ENCODE assay signal across 12 mouse cellular contexts in the genomic region with DNA sequence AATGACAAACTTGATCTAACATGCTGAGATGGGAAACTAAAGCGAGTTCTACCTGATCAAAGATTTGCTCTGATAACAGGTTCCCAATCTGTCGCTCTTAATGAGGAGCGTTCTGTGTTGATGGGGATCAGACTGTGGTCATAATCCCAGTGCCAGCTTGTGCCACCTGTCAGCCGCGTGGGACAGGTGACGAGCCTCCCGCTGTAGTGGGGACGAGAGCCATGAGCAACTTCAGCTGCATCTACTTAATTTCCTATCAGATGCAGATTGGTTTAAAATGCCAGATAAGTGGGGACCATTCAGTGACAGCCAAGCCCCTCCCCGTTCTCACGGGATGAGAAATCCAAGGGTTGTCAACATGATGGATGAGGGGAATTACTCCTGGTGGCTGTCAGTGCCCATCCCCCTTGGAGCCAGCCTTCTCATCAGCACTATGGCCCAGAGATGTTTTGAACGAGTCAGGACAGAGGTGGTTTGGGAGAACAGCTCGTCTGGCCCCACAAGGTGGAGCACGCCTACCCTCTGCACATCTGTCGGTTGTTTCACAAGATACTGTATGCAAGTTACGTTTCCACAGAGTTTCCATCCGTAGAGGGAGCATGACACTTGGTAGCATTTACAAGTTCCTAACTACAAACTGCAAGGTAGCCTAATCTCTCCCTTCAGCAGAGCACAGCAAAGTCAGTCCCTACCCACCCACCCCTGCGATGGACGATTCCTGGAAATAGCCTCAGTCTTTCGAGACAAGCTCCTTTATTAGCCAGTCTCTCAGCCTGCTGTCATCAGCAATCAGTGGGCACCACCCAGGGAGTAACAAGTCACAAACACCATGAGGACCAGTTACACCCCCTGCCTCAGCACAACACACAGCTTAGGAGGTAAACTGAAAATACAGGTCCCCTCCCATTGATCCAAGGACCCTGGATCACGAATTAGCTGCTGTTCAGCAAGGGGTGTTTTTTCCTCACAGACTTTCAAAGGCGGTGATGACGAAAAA.
DNase-seq lines count a peak whose midpoint lies in the region; ATAC-seq lines count a peak whose summit lies in the region.
"Had no signal": no experiment of that assay in that cellular context is flagged by ENCODE, and none has a peak within 500 bp of the region (broad histone marks: within the 10 kb centered on the region; RNA-seq: fewer than 3 reads in every experiment).

No protein-coding gene starts in this region.

- no peak overlapping the region for H3K27ac ChIP-seq in kidney, embryonic 14.5 days (ENCODE audit: low read depth, low read length)
- no peak overlapping the region for H3K27ac ChIP-seq in kidney, embryonic 16.5 days (ENCODE audit: low read length)
- H3K27ac ChIP-seq in forebrain, embryonic 13.5 days = no peak overlapping the region
- H3K27ac ChIP-seq in neural tube, embryonic 12.5 days = no peak overlapping the region
- H3K27ac ChIP-seq: intestine, embryonic 15.5 days; macrophage had no signal

- H3K9me3 ChIP-seq in kidney, embryonic 14.5 days (ENCODE audit: control insufficient read depth, low read length) = no peaks in the 10 kb centered on the region
- H3K9me3 ChIP-seq in kidney, embryonic 16.5 days (ENCODE audit: low read length) = no peaks in the 10 kb centered on the region
- H3K9me3 ChIP-seq in forebrain, embryonic 13.5 days (replicated peaks) = no peaks in the 10 kb centered on the region
- no peaks in the 10 kb centered on the region for H3K9me3 ChIP-seq in neural tube, embryonic 12.5 days
- H3K9me3 ChIP-seq: intestine, embryonic 15.5 days had no signal

- ATAC-seq in kidney, embryonic 14.5 days (ENCODE audit: low FRiP score, low TSS enrichment) = peak; percentile 58; the same call in 1 of the 2 replicates
- no peak for ATAC-seq in kidney, embryonic 16.5 days (ENCODE audit: low FRiP score, low TSS enrichment)
- peak; percentile 60; the same call in 1 of the 2 replicates for ATAC-seq in forebrain, embryonic 13.5 days
- ATAC-seq in neural tube, embryonic 12.5 days (ENCODE audit: low FRiP score, low read depth) = peak; percentile 64
- ATAC-seq: intestine, embryonic 15.5 days had no signal

- no peaks in the 10 kb centered on the region for H3K27me3 ChIP-seq in kidney, embryonic 14.5 days (ENCODE audit: control insufficient read depth, insufficient read depth, low read length)
- H3K27me3 ChIP-seq in kidney, embryonic 16.5 days (ENCODE audit: insufficient read depth, low read length) = no peaks in the 10 kb centered on the region
- H3K27me3 ChIP-seq in forebrain, embryonic 13.5 days = no peaks in the 10 kb centered on the region
- H3K27me3 ChIP-seq in neural tube, embryonic 12.5 days (replicated peaks) = no peaks in the 10 kb centered on the region
- H3K27me3 ChIP-seq: intestine, embryonic 15.5 days had no signal

- H3K9ac ChIP-seq in kidney, embryonic 14.5 days (ENCODE audit: low read depth, low read length) = no peak overlapping the region
- H3K9ac ChIP-seq in kidney, embryonic 16.5 days (replicated peaks; ENCODE audit: low read length) = no peak overlapping the region
- H3K9ac ChIP-seq in forebrain, embryonic 13.5 days = no peak overlapping the region
- H3K9ac ChIP-seq in neural tube, embryonic 12.5 days = no peak overlapping the region
- H3K9ac ChIP-seq: intestine, embryonic 15.5 days had no signal

- H3K36me3 ChIP-seq in kidney, embryonic 14.5 days (ENCODE audit: control insufficient read depth, insufficient read depth, low read length) = no peaks in the 10 kb centered on the region
- H3K36me3 ChIP-seq in kidney, embryonic 16.5 days (ENCODE audit: insufficient read depth, low read length) = no peaks in the 10 kb centered on the region
- H3K36me3 ChIP-seq in forebrain, embryonic 13.5 days (ENCODE audit: poor library complexity, severe bottlenecking) = no peaks in the 10 kb centered on the region
- no peaks in the 10 kb centered on the region for H3K36me3 ChIP-seq in neural tube, embryonic 12.5 days
- H3K36me3 ChIP-seq: intestine, embryonic 15.5 days had no signal

- peak; percentile 34 to 52 for DNase-seq in cerebellum, postnatal 10 days
- no peak for DNase-seq in cerebellum, postnatal 4 days (ENCODE audit: low spot score in 2 of 2)
- DNase-seq in thymus, postnatal 10 days (ENCODE audit: low spot score in 2 of 2) = no peak
- no peak for DNase-seq in left cerebral cortex, adult 8-10 months (ENCODE audit: low spot score in 2 of 2)
- DNase-seq: cerebellum, postnatal 36 days; thymus, postnatal 4 days had no signal

- no peak overlapping the region for H3K4me2 ChIP-seq in kidney, embryonic 14.5 days (replicated peaks; ENCODE audit: low read depth, low read length)
- H3K4me2 ChIP-seq in kidney, embryonic 16.5 days (replicated peaks; ENCODE audit: low read depth, low read length) = no peak overlapping the region
- H3K4me2 ChIP-seq in forebrain, embryonic 13.5 days = no peak overlapping the region
- H3K4me2 ChIP-seq in neural tube, embryonic 12.5 days (replicated peaks) = 0 out of 2 replicates have a peak overlapping the region, but pooled peaks have one; percentile 22
- H3K4me2 ChIP-seq: intestine, embryonic 15.5 days had no signal

- WGBS in kidney, embryonic 14.5 days = 32% methylated on average over 22 of the region's 22 CpGs
- WGBS in kidney, embryonic 16.5 days = 39% methylated on average over 22 of the region's 22 CpGs
- WGBS in forebrain, embryonic 13.5 days = 60% methylated on average over 22 of the region's 22 CpGs
- WGBS in neural tube, embryonic 12.5 days = 33% methylated on average over 22 of the region's 22 CpGs

- H3K4me3 ChIP-seq in kidney, embryonic 14.5 days (ENCODE audit: low read length) = no peak overlapping the region
- no peak overlapping the region for H3K4me3 ChIP-seq in kidney, embryonic 16.5 days (ENCODE audit: low read length)
- H3K4me3 ChIP-seq in forebrain, embryonic 13.5 days = no peak overlapping the region
- H3K4me3 ChIP-seq in neural tube, embryonic 12.5 days = no peak overlapping the region
- H3K4me3 ChIP-seq: intestine, embryonic 15.5 days had no signal

- H3K4me1 ChIP-seq in kidney, embryonic 14.5 days (ENCODE audit: control insufficient read depth, insufficient read depth, low read length) = peaks cover 9% of the 10 kb centered on the region; the same call in 1 of the 2 replicates
- H3K4me1 ChIP-seq in kidney, embryonic 16.5 days (ENCODE audit: insufficient read depth, low read length) = peaks cover 14% of the 10 kb centered on the region
- H3K4me1 ChIP-seq in forebrain, embryonic 13.5 days = peaks cover 13% of the 10 kb centered on the region
- H3K4me1 ChIP-seq in neural tube, embryonic 12.5 days = peaks cover 15% of the 10 kb centered on the region

Comparison
In these comparisons a context has a peak if more than half of its experiments do, and no peak if none do; other contexts are left out.
1. DNase-seq: peak in cerebellum, postnatal 10 days (2 of 2); none in cerebellum, postnatal 4 days (0 of 2), thymus, postnatal 10 days (0 of 2) and left cerebral cortex, adult 8-10 months (0 of 2).